Mouse (Mus musculus) thymus, adult 2 months (tissue): ENCODE measurements around the gene Hnrnpdl.

Experiments
- CTCF ChIP-seq: fragments of 200-500 bp; IDR thresholded peaks from 2 replicates; pipeline ENCODE4 v1.5.1; 2012; ENCODE audit warnings: mild to moderate bottlenecking, control low read depth, low read length, moderate library complexity, borderline replicate concordance; ENCODE audit not compliant: control insufficient read depth, poor library complexity, insufficient read depth; ENCODE audit errors: extremely low read depth
- POLR2A ChIP-seq: fragments of 200-500 bp; IDR thresholded peaks from 2 replicates; pipeline ENCODE4 v1.6.1; 2012; ENCODE audit warnings: mild to moderate bottlenecking, low read length, control low read depth, moderate library complexity; ENCODE audit not compliant: control insufficient read depth, poor library complexity, insufficient read depth; ENCODE audit errors: extremely low read depth

- TF ChIP-seq CTCF (no peak), POLR2A (no peak)
Measured at GRCm38 (mm10) chr5:100032646-100033045, 6.8 kb downstream of the Hnrnpdl start.
